Mouse (Mus musculus): ENCODE data around the gene Zfp786.
"Not testable (repeated sequence)": the region's sequence is repeated elsewhere in the genome, so short reads cannot be mapped to it uniquely, and the experiment has no call there.

Gene Zfp786

GRCm38 (mm10) chr6:47771760-47772159 is 58.9 kb downstream of the Zfp786 start:
- not testable (repeated sequence) for DNase-seq

DNA sequence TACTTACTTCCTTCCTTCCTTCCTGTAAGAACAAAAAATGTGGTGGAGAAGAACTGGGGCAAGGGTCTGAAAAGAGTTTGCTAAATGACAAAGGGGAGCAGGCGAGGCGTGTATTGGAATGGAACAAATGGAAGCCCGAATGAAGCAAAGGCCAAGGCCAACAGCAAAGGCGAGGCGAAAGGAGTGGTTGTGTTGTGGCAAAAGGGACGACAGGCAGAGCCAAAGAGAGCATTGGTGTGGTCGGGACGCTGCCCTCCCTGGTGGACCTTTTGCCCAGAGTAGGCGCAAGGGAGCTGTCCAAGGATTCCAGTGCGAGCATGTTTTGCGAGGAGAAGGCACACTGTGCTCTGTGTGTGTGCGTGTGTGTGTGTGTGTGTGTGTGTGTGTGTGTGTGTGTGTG is 59.6 kb downstream of the Zfp786 start:
- not testable (repeated sequence) for DNase-seq

DNA sequence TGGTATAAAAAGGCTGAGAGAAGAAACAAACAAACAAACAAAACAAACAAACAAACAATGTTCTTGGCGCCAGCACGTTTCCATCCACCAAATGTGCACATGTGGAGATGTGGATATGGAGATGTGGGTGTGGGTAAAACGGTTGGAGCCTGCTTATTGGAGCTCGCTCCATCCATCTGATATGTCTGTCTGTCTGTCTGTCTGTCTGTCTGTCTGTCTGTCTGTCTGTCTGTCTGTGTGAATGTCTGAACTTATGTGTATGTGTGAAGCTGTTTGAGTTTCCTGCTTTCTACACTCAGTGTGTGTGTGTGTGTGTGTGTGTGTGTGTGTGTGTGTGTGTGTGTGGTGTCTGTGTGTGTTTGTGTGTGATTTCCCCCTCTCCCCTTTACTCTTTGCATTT is 60.8 kb downstream of the Zfp786 start:
- not testable (repeated sequence) for DNase-seq

All from right cerebral cortex, postnatal 4 days (tissue).